Comparison of ENCODE assay signal across 18 mouse cellular contexts in genomic region chr4:154333300-154333699, GRCm38 (mm10). TPM values are rescaled to one million over a fixed set of nuclear protein-coding genes. Genes with fewer than 3 reads are reported as not detected.
DNase-seq lines count a peak whose midpoint lies in the region; ATAC-seq and TF ChIP-seq lines count a peak whose summit lies in the region.
"Had no signal": no experiment of that assay in that cellular context is flagged by ENCODE, and none has a peak within 500 bp of the region (broad histone marks: within the 10 kb centered on the region; RNA-seq: fewer than 3 reads in every experiment).

No protein-coding gene starts in this region.

- DNase-seq in hindbrain, postnatal 0 days (ENCODE audit: low spot score), result no peak
- DNase-seq in heart, adult 8-10 months (ENCODE audit: low spot score), result peak; percentile 39
- DNase-seq in limb, embryonic 10.5 days (ENCODE audit: low spot score), result peak; percentile 45
- peak; percentile 37 to 47 for DNase-seq in lung, postnatal 4 days
- DNase-seq in c-Kit-positive CD71-positive TER-119-positive erythroid progenitor cells, embryonic 14.5 days (ENCODE audit: low spot score), result no peak
- DNase-seq in retina, embryonic 14.5 days (ENCODE audit: low spot score), result no peak
- DNase-seq in spleen, postnatal 4 days (ENCODE audit: low spot score in 2 of 2), result no peak
- DNase-seq: cerebellum, adult 2 months; kidney, adult 2 months; layer of hippocampus, adult 9-11 months; spleen, adult 18-20 months had no signal

- H3K27me3 ChIP-seq in hindbrain, embryonic 16.5 days (replicated peaks; ENCODE audit: control insufficient read depth, insufficient read depth, low read length), result peaks cover 7% of the 10 kb centered on the region; the same call in 1 of the 2 replicates
- H3K27me3 ChIP-seq in hindbrain, postnatal 0 days (ENCODE audit: insufficient read depth, low read length), result 0 out of 2 replicates have a peak, but pooled peaks cover under 1% of the 10 kb centered on the region
- H3K27me3 ChIP-seq in limb, embryonic 10.5 days (ENCODE audit: low read depth, poor library complexity, severe bottlenecking), result peaks cover 10% of the 10 kb centered on the region

- no peak overlapping the region for H3K4me3 ChIP-seq in hindbrain, embryonic 16.5 days (ENCODE audit: low read length)
- H3K4me3 ChIP-seq in hindbrain, postnatal 0 days (ENCODE audit: low read length), result no peak overlapping the region
- no peak overlapping the region for H3K4me3 ChIP-seq in limb, embryonic 10.5 days
- H3K4me3 ChIP-seq: embryonic facial prominence, embryonic 15.5 days had no signal

- TF ChIP-seq CTCF in hindbrain, postnatal 0 days (IDR thresholded peaks at IDR 0.05; ENCODE audit: low read depth), result no peak

- H3K9me3 ChIP-seq in hindbrain, embryonic 16.5 days (ENCODE audit: control insufficient read depth, low read length), result no peaks in the 10 kb centered on the region
- no peaks in the 10 kb centered on the region for H3K9me3 ChIP-seq in hindbrain, postnatal 0 days (ENCODE audit: low read length)
- no peaks in the 10 kb centered on the region for H3K9me3 ChIP-seq in limb, embryonic 10.5 days (replicated peaks)
- H3K9me3 ChIP-seq: embryonic facial prominence, embryonic 15.5 days had no signal

- H3K36me3 ChIP-seq in hindbrain, embryonic 16.5 days (ENCODE audit: control insufficient read depth, insufficient read depth, low read length), result no peaks in the 10 kb centered on the region
- no peaks in the 10 kb centered on the region for H3K36me3 ChIP-seq in hindbrain, postnatal 0 days (ENCODE audit: insufficient read depth, low read length)
- peaks cover 90% of the 10 kb centered on the region for H3K36me3 ChIP-seq in limb, embryonic 10.5 days
- H3K36me3 ChIP-seq: embryonic facial prominence, embryonic 15.5 days had no signal

- H3K9ac ChIP-seq in hindbrain, embryonic 16.5 days (ENCODE audit: low read depth, low read length), result peak overlapping the region; percentile 28; the same call in 1 of the 2 replicates
- H3K9ac ChIP-seq in hindbrain, postnatal 0 days (replicated peaks; ENCODE audit: low read length), result no peak overlapping the region
- H3K9ac ChIP-seq: embryonic facial prominence, embryonic 15.5 days had no signal

- WGBS in hindbrain, embryonic 16.5 days, result 64% methylated on average over 8 of the region's 8 CpGs
- WGBS in hindbrain, postnatal 0 days, result 68% methylated on average over 8 of the region's 8 CpGs
- 83% methylated on average over 8 of the region's 8 CpGs for WGBS in limb, embryonic 10.5 days

- peaks cover 17% of the 10 kb centered on the region for H3K4me1 ChIP-seq in hindbrain, embryonic 16.5 days (ENCODE audit: control insufficient read depth, insufficient read depth, low read depth, low read length)
- 0 out of 2 replicates have a peak, but pooled peaks cover 6% of the 10 kb centered on the region for H3K4me1 ChIP-seq in hindbrain, postnatal 0 days (ENCODE audit: insufficient read depth, low read length)
- peaks cover 99% of the 10 kb centered on the region for H3K4me1 ChIP-seq in limb, embryonic 10.5 days

- no peak overlapping the region for H3K27ac ChIP-seq in hindbrain, embryonic 16.5 days (ENCODE audit: low read depth, low read length)
- H3K27ac ChIP-seq in hindbrain, postnatal 0 days, result no peak overlapping the region
- H3K27ac ChIP-seq in limb, embryonic 10.5 days, result peak overlapping the region; percentile 84
- H3K27ac ChIP-seq: embryonic facial prominence, embryonic 15.5 days had no signal

- H3K4me2 ChIP-seq in hindbrain, embryonic 16.5 days (ENCODE audit: low read length), result no peak overlapping the region
- no peak overlapping the region for H3K4me2 ChIP-seq in hindbrain, postnatal 0 days (ENCODE audit: low read depth, low read length)
- H3K4me2 ChIP-seq: embryonic facial prominence, embryonic 15.5 days had no signal

- no peak for ATAC-seq in hindbrain, embryonic 16.5 days
- no peak for ATAC-seq in hindbrain, postnatal 0 days
- ATAC-seq: forebrain, embryonic 16.5 days; Patski had no signal

RNA-seq across cellular contexts. Expression of gene B230104I21Rik, which starts 2.6 kb away (rescaled TPM):
- not detected in 2 replicates for polyA plus RNA-seq in hindbrain, embryonic 16.5 days (2015; fragmentation: Nextera tagmentation; extraction: Ambion mirVana)
- not detected in 2 replicates for total RNA-seq in hindbrain, postnatal 0 days (2014; rRNA removed)
- polyA plus RNA-seq in hindbrain, postnatal 0 days (2015; fragmentation: Nextera tagmentation; extraction: Ambion mirVana), result not detected in 2 replicates
- not detected for total RNA-seq in heart, adult 8-10 months (2022)
- polyA plus RNA-seq in limb, embryonic 10.5 days (2016; fragmentation: Nextera tagmentation; extraction: Ambion mirVana), result 0.18 TPM in 1 of 2 replicates, not detected in the other
- total RNA-seq: adrenal gland, postnatal 36 days; liver, adult 2 months had no signal
- polyA plus RNA-seq: embryonic facial prominence, embryonic 15.5 days; forebrain, embryonic 16.5 days; gonadal fat pad, adult 2 months; kidney, adult 2 months; liver, adult 2 months; Patski had no signal

RNA-seq across cellular contexts. Expression of gene Arhgef16, which starts 31.8 kb away (rescaled TPM):
- polyA plus RNA-seq in hindbrain, embryonic 16.5 days (2015; fragmentation: Nextera tagmentation; extraction: Ambion mirVana), result 1.8 and 2.6 TPM in 2 replicates
- total RNA-seq in hindbrain, postnatal 0 days (2014; rRNA removed), result 4.3 and 5.3 TPM in 2 replicates
- polyA plus RNA-seq in hindbrain, postnatal 0 days (2015; fragmentation: Nextera tagmentation; extraction: Ambion mirVana), result 2.0 and 2.6 TPM in 2 replicates
- 1 to 10 TPM in 1 of 4 experiments, under 1 TPM in 3; 0.47 to 1.2 (median 0.53) TPM for total RNA-seq in heart, adult 8-10 months (2022)
- polyA plus RNA-seq in limb, embryonic 10.5 days (2016; fragmentation: Nextera tagmentation; extraction: Ambion mirVana), result 5.3 and 6.2 TPM in 2 replicates

Comparison
In these comparisons a context has a peak if more than half of its experiments do, and no peak if none do; other contexts are left out.
1. DNase-seq: peak in heart, adult 8-10 months (single experiment), limb, embryonic 10.5 days (single experiment) and lung, postnatal 4 days (2 of 2); none in hindbrain, postnatal 0 days (single experiment), c-Kit-positive CD71-positive TER-119-positive erythroid progenitor cells, embryonic 14.5 days (single experiment), retina, embryonic 14.5 days (single experiment) and spleen, postnatal 4 days (0 of 2).